Mouse (Mus musculus) liver, adult (tissue): ENCODE data around the gene Rreb1.

Source experiments
- GATA4 ChIP-seq: IDR thresholded peaks from 2 replicates; pipeline ENCODE4 v1.6.1; 2014; ENCODE audit warnings: mild to moderate bottlenecking, low read length; ENCODE audit not compliant: insufficient replicate concordance

Gene Rreb1

DNA sequence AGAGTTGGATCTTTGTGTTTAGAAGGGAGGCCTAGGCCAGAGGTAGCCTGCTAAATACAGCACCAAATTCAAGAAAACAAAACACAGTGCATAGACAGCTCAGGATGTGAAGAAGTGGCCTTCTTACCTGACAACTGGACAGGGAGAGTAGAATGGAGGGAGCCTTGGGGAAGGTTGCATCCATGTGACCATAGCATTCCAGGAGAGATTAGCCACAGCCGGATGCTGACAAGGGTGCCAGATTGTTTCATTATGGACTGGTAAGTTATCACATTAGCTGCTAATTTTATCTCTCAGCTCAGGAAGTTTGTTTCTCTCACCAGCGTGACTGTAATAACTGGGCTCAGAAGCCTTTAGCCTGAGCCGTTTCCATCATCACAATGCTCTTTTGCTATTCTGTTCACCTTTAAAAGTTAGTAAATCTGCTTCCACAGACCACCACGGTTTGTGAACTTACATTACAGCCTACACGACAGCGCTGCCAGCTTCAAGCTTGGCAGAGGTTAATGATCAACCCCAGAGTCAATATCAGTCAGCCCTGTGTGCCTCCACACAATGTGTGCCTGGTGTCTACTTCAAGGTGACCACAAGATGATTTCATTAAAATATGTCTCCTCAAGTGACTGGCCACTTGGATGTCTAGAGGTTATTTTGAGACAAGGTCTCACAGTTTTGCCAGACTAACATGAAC is 117.5 kb downstream of the Rreb1 start:
- peak; percentile 90 for TF ChIP-seq GATA4

DNA sequence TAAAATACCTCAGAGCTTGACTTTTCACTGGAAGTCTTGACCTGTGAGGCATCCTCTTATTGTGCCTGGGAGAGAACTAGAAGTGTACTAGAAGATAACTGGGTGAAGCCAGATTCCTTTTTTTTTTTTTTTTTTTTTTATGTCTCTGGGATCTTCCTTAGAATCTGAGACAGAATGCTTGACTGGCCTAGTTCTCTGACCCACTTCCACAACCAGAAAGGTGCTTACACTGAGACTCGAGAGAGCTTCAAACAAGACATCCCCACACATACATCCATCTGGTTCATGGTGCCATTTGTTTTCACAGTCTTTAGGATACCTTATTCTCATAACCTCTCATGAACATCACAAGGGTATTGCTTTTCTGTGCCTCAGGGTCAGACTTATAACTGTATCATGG is 118.2 kb downstream of the Rreb1 start:
- TF ChIP-seq GATA4: no peak

DNA sequence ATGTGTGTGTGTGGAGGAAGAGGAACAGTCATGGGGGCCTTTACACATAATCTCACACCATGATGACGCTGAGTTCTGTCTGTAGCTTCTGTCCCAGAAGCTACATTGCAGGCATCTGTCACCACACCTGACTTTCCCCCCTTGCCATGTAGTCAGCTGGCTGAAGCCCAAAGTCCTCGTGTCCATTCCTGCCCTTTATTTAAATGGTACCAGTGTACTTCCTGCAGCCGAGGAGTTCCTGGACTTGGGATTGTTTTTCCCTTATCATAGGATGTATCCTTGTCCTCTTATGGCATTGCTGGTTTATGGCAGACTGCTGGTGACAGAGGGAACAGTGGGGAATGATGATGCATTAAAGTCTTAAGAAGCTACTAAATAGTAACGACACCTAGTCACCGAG is 120.6 kb downstream of the Rreb1 start:
- no peak for TF ChIP-seq GATA4

DNA sequence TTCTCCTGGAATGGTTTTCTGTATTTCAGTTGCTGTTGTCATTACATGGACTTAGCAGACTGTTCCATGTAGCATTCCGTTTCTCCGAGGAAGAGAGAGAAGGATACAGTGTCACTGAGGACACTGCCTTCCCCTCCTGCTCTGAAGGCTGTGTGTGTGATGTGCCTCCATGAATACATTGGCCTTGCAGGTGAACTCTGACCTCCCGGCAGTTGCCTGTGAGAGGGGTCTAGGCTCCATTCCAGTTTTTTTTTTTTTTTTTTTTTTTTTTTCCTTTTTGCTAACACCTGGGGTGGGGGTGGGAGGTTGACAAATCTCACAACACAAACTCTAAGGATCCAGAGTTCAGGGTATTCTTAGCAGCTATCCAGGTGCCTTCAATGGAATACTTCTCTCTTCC is 124.8 kb downstream of the Rreb1 start:
- TF ChIP-seq GATA4: no peak

DNA sequence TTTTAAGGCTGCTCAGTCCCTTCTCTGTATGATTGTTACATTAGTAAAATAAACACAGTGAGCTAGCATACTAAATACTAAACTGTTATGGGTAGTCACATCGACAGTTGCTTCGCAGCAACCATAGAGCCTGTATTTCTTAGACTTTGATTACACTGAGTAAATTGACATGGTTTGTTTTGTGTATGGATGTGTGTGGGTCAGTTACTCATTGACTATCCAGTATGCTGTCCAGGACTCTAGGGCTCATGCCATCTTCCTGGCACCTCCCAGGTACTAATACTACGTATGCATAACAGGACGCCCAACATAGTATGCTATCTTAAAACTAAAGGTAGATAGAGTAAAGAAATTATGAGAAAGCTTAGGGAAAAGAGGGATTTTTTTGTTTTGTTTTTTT is 125.3 kb downstream of the Rreb1 start:
- no peak for TF ChIP-seq GATA4

DNA sequence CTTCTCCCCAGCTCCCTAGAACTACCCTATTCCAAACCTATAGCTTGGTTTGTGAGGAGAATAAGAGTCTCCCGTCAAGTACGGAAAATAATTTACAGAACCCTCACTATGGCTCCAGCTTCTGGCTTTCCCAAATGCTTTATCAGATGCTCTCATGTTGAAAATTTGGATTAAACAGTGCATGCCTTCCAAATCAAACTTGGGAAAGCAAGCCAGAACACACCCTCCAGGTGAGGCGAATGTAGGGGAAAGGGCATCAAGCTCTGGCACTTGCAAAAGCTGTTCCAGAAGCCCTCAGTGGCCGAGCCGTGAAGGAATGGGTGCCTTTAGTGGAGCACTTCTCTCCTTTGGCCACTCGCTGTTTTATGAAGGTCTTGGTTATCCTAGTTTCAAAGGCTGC is 126.2 kb downstream of the Rreb1 start:
- TF ChIP-seq GATA4: peak; percentile 50; the same call in 1 of the 2 replicates

DNA sequence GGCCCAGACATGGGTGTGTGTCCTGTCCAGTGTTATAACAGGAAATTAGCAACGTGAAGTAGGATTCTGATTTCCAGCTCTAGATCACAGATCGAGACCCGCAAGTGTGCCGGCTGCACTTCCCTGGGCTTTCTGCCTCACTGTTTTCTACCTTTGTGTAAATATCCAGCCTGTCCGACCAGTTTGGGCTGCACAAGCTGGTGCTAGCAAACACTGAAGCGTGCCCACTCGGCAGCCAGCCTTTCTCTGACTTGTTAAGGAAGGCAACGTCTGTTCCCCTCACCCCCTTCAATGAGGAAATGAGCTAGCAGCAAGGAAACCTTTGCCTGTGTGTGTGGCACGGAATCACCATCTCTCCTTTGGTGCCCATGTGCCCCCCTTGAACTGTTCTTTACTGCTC is 129.9 kb downstream of the Rreb1 start:
- no peak for TF ChIP-seq GATA4

DNA sequence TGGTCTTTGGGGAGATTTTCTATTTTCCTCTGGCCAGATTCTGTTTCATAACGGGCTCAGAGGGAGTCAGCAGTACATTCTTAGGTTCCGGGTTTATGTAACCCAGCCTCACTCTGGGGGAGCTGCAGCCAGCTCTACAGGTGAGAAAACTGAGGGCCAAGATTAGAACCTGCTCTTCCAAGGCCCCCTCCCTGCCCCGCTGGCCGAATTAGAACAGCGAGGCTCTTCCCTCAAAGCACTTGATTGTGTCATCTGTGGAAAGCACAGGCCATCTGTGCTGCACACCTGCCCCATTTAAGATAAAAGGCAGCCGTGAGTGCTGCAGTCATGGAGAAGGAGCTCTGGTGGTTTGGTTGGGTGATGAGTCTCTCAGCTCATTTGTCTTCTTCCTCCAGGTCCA is 130.3 kb downstream of the Rreb1 start:
- no peak for TF ChIP-seq GATA4

DNA sequence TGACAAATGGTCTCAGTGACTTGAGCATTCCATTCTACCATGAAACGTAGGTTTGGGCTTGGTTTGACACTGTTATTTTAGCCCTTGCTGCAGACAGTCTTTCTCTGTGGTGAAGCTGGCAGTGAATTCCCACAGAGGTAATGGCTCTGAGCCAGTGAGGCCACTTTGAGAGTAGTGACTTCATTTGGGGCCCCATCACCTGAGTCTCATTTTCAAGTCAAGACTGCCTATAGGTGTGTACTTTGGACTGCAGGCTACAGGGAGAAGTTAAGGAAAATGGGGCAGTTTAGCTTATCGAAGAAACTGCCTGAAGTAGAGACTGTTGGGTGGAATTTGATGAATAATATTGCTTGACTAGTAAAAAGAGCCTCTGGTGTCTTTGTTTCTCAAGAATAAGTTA is 131.0 kb downstream of the Rreb1 start:
- no peak for TF ChIP-seq GATA4

DNA sequence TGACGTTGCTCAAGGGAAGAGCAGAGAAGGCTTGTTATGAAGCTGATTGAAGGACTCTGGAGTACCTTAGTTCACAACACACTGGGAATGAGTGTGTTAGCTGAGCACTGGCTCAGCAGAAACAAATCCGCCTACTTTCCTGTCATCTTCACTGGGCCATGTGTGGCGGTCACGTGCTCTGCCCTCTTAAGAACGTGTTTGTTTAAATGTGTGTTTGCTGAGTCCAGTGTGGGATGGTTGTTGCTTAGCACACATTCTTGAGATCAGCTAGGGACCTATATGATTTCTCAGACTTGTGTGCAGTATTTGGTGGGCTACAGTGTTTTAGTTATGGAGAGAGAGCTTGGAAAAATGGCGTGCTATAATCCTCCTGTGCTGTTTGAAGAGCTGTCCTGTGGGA is 133.8 kb downstream of the Rreb1 start:
- TF ChIP-seq GATA4: no peak

DNA sequence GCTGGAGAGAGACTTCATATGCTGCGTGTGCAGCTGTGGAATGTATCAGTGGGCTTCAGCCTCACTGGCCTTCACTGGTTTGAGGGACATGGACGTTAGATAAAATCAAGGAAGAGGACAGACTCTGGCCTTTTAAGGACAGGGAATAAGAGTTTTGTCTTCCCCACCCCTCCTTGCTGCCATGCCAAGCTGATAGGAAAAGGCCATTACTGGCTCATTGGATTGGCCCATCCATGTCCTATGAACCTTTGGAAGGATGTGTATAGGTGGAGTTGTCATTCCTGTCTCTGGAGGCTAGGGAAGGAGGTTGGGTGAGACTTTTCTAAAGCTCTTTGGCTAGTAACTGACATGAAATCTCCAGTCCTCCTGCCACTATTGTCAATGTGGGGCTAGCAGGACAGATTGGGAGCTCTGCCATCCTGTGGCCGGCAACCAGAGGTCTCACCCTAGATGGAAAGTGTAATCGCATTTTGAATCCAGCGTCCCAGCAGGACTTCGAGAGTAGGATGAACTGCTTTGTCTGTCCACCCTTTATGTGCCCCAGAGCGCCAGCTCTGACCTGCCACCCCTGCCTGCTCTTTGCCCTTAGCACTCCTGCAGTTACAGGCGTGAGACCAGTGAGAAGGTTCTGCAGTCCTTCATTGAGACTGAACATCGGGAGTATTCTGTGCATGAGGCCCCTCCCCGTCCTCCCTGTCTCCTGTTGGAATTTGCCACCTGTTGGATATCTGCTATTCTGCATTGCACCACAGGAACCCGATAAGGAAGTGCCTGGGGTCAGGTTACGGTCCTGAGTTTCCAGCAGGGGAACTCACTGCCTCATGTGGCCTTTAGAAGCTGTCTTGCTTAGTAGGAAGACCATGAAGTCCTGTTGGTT is 134.6 kb downstream of the Rreb1 start:
- peak; percentile 78; the same call in 1 of the 2 replicates for TF ChIP-seq GATA4

DNA sequence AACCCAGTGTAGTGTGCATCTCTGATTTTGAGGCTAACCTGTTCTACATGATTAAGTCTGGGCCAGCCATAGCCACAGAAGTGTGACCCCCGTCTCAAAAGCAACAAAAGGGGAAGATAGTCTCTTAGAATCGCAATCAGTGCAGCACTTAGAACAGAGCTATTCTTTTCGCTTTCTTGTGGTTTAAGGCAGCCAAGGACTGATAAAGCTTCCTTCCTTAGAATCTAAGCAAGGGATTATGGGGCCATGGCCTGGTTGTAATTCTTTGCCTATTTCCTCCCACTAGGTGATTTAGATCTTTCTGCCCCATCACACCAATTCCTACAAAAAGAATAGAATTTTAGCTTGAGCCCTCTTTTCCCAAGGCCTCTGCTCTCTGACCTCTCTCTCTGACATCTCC is 135.8 kb downstream of the Rreb1 start:
- TF ChIP-seq GATA4: peak; percentile 89

DNA sequence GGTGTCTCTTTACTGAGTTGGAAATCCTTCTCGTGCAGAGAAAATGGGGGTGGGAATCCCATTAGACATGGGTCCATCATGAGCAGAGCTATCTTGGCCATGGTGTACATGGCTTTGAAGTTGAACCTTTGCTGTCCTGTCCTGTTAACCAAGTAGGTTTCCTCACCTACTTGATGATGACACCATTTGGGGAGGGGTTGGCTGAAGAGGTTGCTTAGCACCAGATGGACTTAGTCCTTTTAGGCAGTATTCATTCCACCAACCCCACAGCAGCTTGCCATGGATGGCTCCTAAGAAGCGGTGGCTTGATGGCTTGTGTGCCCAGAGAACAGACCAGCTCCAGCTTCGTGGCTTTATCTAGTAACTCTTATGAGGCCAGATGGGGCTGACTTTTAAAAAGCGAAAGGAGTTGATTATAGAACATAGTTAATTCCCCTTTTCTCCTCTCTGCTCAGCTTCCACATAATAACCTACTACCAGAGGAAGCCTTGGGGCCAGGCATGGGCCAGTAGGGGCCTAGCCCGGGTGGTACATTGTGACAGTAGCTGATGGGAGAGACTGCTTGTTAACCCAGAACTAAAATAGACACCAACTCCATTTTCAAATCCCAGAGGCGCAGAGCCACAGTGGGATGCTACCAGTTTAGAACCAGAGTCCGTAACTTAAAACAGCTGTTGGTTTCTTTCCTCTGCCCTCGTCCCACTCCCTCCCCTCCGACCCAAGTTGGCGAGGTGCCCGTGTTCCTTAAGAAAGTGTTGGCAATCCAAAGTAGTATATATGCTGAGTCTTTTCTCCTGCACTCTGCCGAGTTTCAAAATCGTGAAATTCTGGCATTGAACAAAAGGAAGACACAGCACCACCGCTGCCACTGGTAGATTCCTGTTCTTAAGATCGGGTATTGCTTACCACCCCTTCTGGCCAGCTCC is 140.4 kb downstream of the Rreb1 start:
- no peak for TF ChIP-seq GATA4

DNA sequence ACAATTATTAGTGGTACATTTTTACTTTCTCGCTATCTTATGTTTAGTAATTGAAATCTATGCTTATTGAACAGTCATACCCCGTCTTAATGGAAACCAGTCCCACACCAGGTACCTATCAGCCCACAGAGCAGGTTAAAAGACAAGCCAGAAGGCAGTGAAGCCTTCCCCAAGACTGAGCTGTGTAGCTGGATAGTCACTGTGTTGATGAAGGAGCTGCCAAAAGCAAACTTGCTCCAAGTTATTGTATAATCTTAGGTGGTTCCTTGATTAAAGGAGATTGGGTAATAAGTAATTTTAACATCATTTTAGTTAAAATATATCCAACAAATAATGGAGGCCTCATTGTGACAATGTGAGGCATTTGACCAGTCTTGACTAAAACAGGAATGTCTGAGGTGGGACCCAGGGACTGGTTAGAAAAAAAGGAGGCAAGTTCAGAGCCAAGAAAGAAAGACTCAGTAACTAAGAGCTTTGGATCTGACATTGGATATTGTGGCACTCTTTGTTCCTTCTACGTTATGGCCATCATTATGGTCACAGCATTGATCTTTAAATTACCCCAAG is 141.6 kb downstream of the Rreb1 start:
- no peak for TF ChIP-seq GATA4

DNA sequence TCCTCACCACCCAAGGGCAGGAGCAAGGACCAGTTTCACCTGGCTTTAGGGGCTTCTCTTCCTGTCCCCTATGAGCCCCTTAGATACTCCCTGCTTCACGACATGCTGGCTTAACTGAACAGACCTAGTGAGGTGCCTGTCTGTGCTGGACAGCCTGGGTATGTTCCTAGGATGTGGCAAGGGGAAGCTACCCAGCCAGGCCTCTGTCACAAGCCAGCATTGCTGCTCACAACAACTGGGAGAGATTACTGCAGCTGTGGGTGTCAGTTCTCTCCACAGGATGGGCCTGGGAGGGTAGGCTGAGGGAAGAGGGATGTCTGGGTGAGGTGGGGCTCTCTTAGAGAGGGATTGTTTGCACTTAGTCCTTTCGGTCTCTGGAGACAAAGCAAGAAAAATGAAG is 142.5 kb downstream of the Rreb1 start:
- no peak for TF ChIP-seq GATA4
